Mouse (Mus musculus) hindbrain, embryonic 16.5 days (tissue): ENCODE results near the gene Gm17604. TPM values are rescaled to one million over a fixed set of nuclear protein-coding genes. Genes with fewer than 3 reads are reported as not detected.

Experiments
- ATAC-seq: fragments of 200-750 bp; cut with Nextera tagmentation; 2 replicates; pipeline ENCODE4 v1.8.0; 2017; ENCODE audit warnings: moderate TSS enrichment, moderate library complexity
- H3K27ac ChIP-seq: fragments of 300-500 bp; sonication (generic); 2 replicates; pipeline ENCODE4 v1.5.1; 2014; ENCODE audit warnings: low read depth, mild to moderate bottlenecking, control low read depth, low read length, moderate library complexity
- H3K27me3 ChIP-seq: fragments of 300-500 bp; sonication (generic); replicated peaks from 2 replicates; pipeline ENCODE4 v1.6.1; 2014; ENCODE audit warnings: low read length; ENCODE audit not compliant: control insufficient read depth, insufficient read depth
- H3K36me3 ChIP-seq: fragments of 300-500 bp; sonication (generic); 2 replicates; pipeline ENCODE4 v1.6.1; 2014; ENCODE audit warnings: mild to moderate bottlenecking, low read length, moderate library complexity, mixed read lengths; ENCODE audit not compliant: control insufficient read depth, insufficient read depth
- H3K4me1 ChIP-seq: fragments of 300-500 bp; sonication (generic); 2 replicates; pipeline ENCODE4 v1.6.1; 2014; ENCODE audit warnings: low read depth, low read length; ENCODE audit not compliant: control insufficient read depth, insufficient read depth
- H3K4me2 ChIP-seq: fragments of 300-500 bp; sonication (generic); 2 replicates; pipeline ENCODE4 v1.6.1; 2014; ENCODE audit warnings: mild to moderate bottlenecking, low read length, control low read depth, moderate library complexity
- H3K4me3 ChIP-seq: fragments of 300-500 bp; sonication (generic); 2 replicates; pipeline ENCODE4 v1.5.1; 2014; ENCODE audit warnings: mild to moderate bottlenecking, low read length, control low read depth, moderate library complexity
- H3K9ac ChIP-seq: fragments of 300-500 bp; sonication (generic); 2 replicates; pipeline ENCODE4 v1.6.1; 2014; ENCODE audit warnings: low read depth, mild to moderate bottlenecking, control low read depth, low read length, moderate library complexity
- H3K9me3 ChIP-seq: fragments of 300-500 bp; sonication (generic); 2 replicates; pipeline ENCODE4 v1.6.1; 2014; ENCODE audit warnings: mild to moderate bottlenecking, low read length, moderate library complexity; ENCODE audit not compliant: control insufficient read depth
- WGBS: fragments of 180-500 bp; shearing (Covaris S2); extraction: QIAGEN DNeasy Blood & Tissue Kit; methylation state at CpG from one replicate; pipeline ENCODE4 v1.1.7; 2014; 5-methylcytosine and 5-hydroxymethylcytosine counted together
- polyA plus RNA-seq: library from polyadenylated mRNA; unstranded; fragments of >200 nt; fragmentation: Nextera tagmentation; extraction: Ambion mirVana; gene quantifications from 2 replicates; pipeline ENCODE4 v1.2.1, GENCODE M21; 2015

The Gm17604 gene
- polyA plus RNA-seq: not detected in 2 replicates

- Histone ChIP-seq H3K27me3 (peaks cover 5% of the 10 kb centered on the region; the same call in 1 of the 2 replicates), H3K36me3 (no peaks in the 10 kb centered on the region), H3K4me3 (no peak within 1 kb of the TSS), H3K4me1 (no peaks in the 10 kb centered on the region), H3K4me2 (no peak within 1 kb of the TSS), H3K27ac (no peak within 1 kb of the TSS), H3K9ac (no peak within 1 kb of the TSS), H3K9me3 (no peaks in the 10 kb centered on the region)
- ATAC-seq: no peak
Measured at GRCm38 (mm10) chrX:165004779-165005324, at the start of gene Gm17604. Gene Gm17604, minus strand, starts transcription at chrX:165004829.

GRCm38 (mm10) chrX:165049929-165050328 lies 45.3 kb upstream of the Gm17604 start:
- Histone ChIP-seq H3K9me3 (no peaks in the 10 kb centered on the region), H3K27me3 (no peaks in the 10 kb centered on the region), H3K27ac (no peak overlapping the region), H3K4me3 (no peak overlapping the region), H3K4me2 (no peak overlapping the region), H3K4me1 (no peaks in the 10 kb centered on the region), H3K36me3 (no peaks in the 10 kb centered on the region), H3K9ac (no peak overlapping the region)
- WGBS: 92% methylated on average over 1 of the region's 1 CpGs
- ATAC-seq: no peak

GRCm38 (mm10) chrX:165003141-165003540 lies 1.5 kb downstream of the Gm17604 start:
- H3K27ac ChIP-seq: no peak overlapping the region
- H3K27me3 ChIP-seq: peaks cover 5% of the 10 kb centered on the region; the same call in 1 of the 2 replicates
- no peaks in the 10 kb centered on the region for H3K4me1 ChIP-seq
- H3K9me3 ChIP-seq: no peaks in the 10 kb centered on the region
- no peak for ATAC-seq
- H3K4me3 ChIP-seq: no peak overlapping the region
- H3K9ac ChIP-seq: no peak overlapping the region
- WGBS: 43% methylated on average over 4 of the region's 4 CpGs
- H3K4me2 ChIP-seq: no peak overlapping the region
- no peaks in the 10 kb centered on the region for H3K36me3 ChIP-seq

- Histone ChIP-seq H3K27ac (0 out of 2 replicates have a peak within 1 kb of the TSS, but pooled peaks have one; percentile 13), H3K9ac (peak within 1 kb of the TSS; percentile 57), H3K4me1 (peaks cover 3% of the 10 kb centered on the region; the same call in 1 of the 2 replicates), H3K36me3 (no peaks in the 10 kb centered on the region), H3K27me3 (no peaks in the 10 kb centered on the region), H3K4me2 (peak within 1 kb of the TSS; percentile 49), H3K4me3 (peak within 1 kb of the TSS; percentile 47), H3K9me3 (no peaks in the 10 kb centered on the region)
- ATAC-seq: peak; percentile 100
- 19% methylated on average over 20 of the region's 26 CpGs for WGBS
Measured at GRCm38 (mm10) chrX:164980193-164980775, 24.3 kb downstream of the Gm17604 start, which contains the start of the genes Mospd2 and Fancb. Gene Mospd2, minus strand, starts transcription at chrX:164980375. Gene Fancb, plus strand, starts transcription at chrX:164980592.

- no peak for ATAC-seq
- Histone ChIP-seq H3K27ac (no peak overlapping the region), H3K4me3 (no peak overlapping the region), H3K4me1 (peaks cover 3% of the 10 kb centered on the region; the same call in 1 of the 2 replicates), H3K27me3 (no peaks in the 10 kb centered on the region), H3K9ac (no peak overlapping the region), H3K36me3 (no peaks in the 10 kb centered on the region), H3K4me2 (peak overlapping the region; percentile 49), H3K9me3 (no peaks in the 10 kb centered on the region)
- 93% methylated on average over 2 of the region's 2 CpGs for WGBS
Measured at GRCm38 (mm10) chrX:164978866-164979265, 25.8 kb downstream of the Gm17604 start.

GRCm38 (mm10) chrX:164971206-164971605 lies 33.4 kb downstream of the Gm17604 start:
- H3K4me2 ChIP-seq: no peak overlapping the region
- 86% methylated on average over 3 of the region's 3 CpGs for WGBS
- no peak overlapping the region for H3K27ac ChIP-seq
- no peak overlapping the region for H3K9ac ChIP-seq
- no peaks in the 10 kb centered on the region for H3K9me3 ChIP-seq
- no peak for ATAC-seq
- H3K4me1 ChIP-seq: no peaks in the 10 kb centered on the region
- no peak overlapping the region for H3K4me3 ChIP-seq
- H3K36me3 ChIP-seq: no peaks in the 10 kb centered on the region
- H3K27me3 ChIP-seq: no peaks in the 10 kb centered on the region

GRCm38 (mm10) chrX:164965750-164966448 lies 38.7 kb downstream of the Gm17604 start:
- Histone ChIP-seq H3K27me3 (no peaks in the 10 kb centered on the region), H3K36me3 (no peaks in the 10 kb centered on the region), H3K4me3 (no peak overlapping the region), H3K4me1 (no peaks in the 10 kb centered on the region), H3K27ac (no peak overlapping the region), H3K9ac (no peak overlapping the region), H3K4me2 (no peak overlapping the region), H3K9me3 (no peaks in the 10 kb centered on the region)
- no peak for ATAC-seq
- 92% methylated on average over 3 of the region's 3 CpGs for WGBS
